Mouse (Mus musculus): ENCODE results near the gene Ppfibp2.

DNA sequence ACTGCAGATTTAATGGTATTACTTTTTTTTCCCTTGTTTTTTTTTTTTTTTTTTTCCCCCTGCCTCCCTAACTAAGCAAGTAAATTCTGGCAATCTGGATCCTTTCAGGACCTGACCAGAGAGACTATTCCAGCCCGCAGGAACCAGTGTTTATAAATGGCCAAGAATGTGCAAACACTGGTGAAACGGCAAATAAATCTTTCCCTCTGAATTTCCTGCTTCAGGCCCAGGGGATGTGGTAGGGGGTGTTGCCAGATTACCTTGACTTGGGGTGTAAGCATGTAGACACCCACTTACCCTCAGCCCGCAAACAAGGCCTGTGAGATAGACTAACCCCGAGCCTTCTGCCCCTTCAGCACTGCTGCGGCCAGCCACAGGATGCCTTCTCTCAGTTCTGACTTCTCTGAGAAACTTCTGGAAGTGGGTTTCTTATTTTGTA lies 66.9 kb downstream of the Ppfibp2 start:
- TF ChIP-seq CTCF (IDR thresholded peaks at IDR 0.05; ENCODE audit: control insufficient read depth, insufficient read depth, insufficient read length) (no peak), USF1 (IDR thresholded peaks at IDR 0.05; ENCODE audit: low read depth) (no peak), MYOD1 (IDR thresholded peaks at IDR 0.05; ENCODE audit: control insufficient read depth, insufficient read length, low read depth) (no peak), MAX (IDR thresholded peaks at IDR 0.05) (no peak)
